Mouse (Mus musculus) C2C12 (cell line): ENCODE measurements around the gene Lama2.

Experiments used
- CTCF ChIP-seq: IDR thresholded peaks from one replicate; pipeline ENCODE4 v1.5.1; 2011; ENCODE audit not compliant: control insufficient read depth, insufficient read depth, insufficient read length
- MYOG ChIP-seq: IDR thresholded peaks from one replicate; pipeline ENCODE4 v1.6.1; 2011; ENCODE audit not compliant: control insufficient read depth, insufficient read length; ENCODE audit errors: extremely low read depth

- TF ChIP-seq CTCF (no peak), MYOG (no peak)
Observed at GRCm38 (mm10) chr10:27382887-27383609, 236.5 kb downstream of the Lama2 start.
